Mouse (Mus musculus) E14TG2a.4 (cell line): Measurements from ENCODE around the gene Chrm1.

Experiments used
- CTCF ChIP-seq: conservative IDR thresholded peaks from 2 replicates; pipeline ENCODE4 v1.5.1; 2014; ENCODE audit warnings: low read length
- NANOG ChIP-seq: IDR thresholded peaks from 2 replicates; pipeline ENCODE4 v1.6.1; 2014; ENCODE audit warnings: borderline replicate concordance, low read length, mixed read lengths
- POU5F1 ChIP-seq: IDR thresholded peaks from 2 replicates; pipeline ENCODE4 v1.6.1; 2014; ENCODE audit warnings: low read length, borderline replicate concordance

DNA sequence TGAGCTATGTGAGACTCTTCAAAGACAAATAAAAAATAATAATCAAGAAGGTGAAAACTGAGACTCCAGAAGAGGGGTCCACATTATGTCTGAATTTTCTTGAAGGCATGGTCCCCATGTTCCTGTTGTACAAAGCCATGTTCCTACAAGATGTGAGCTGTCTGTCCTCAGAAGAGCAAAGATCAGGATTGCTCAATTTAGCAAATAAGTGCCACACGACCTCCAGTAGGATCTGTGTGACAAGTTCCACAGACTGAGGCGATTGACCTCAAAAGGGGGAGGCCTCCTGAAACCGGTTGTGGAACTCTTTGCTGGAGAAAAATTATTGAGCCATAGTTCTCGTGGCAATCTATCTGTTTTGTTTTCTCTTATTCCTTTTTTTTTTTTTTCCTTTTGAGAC is 47.3 kb upstream of the Chrm1 start:
- no peak for TF ChIP-seq CTCF
- no peak for TF ChIP-seq POU5F1
- TF ChIP-seq NANOG = no peak
